Mouse (Mus musculus) liver, adult 2 months (tissue): Measurements from ENCODE around the gene Vamp4.

Source experiments
- CTCF ChIP-seq: fragments of 200-500 bp; IDR thresholded peaks from 2 replicates; pipeline ENCODE4 v1.5.1; 2011; ENCODE audit warnings: low read depth, low read length, control low read depth
- POLR2A ChIP-seq: fragments of 200-500 bp; IDR thresholded peaks from 2 replicates; pipeline ENCODE4 v1.6.1; 2011; ENCODE audit warnings: low read length, control low read depth; ENCODE audit not compliant: insufficient read depth; ENCODE audit errors: extremely low read depth

GRCm38 (mm10) chr1:162597379-162598102 is 27.2 kb downstream of the Vamp4 start:
- TF ChIP-seq CTCF = no peak
- no peak for TF ChIP-seq POLR2A
